Mouse (Mus musculus): ENCODE data around the gene Mad2l2.

DNA sequence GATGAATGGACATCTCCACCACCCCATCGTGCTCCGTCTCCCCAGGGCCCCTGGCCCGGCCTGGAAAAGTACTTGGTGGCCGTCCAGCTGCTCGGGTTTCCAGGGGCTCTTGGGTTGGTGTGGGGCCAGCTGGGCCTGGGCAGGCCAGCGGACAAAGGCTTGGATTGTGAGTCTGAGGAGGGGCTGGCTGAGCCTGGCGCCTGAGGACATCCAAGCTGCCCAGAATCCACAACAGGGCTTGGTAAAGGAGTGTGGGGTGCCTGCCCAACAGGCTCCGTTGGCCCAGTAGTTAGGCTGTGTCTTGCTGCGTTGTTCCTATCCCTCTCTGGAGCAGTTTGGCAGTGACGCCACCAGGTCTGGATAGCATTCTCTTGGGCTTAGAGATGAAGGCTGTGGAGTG lies 36.2 kb downstream of the Mad2l2 start:
- no peak for TF ChIP-seq POLR2A (IDR thresholded peaks at IDR 0.05; ENCODE audit: borderline replicate concordance, extremely low read depth, low read depth, low read length)
- TF ChIP-seq CTCF (IDR thresholded peaks at IDR 0.05; ENCODE audit: insufficient read depth, low read length): no peak
